Mouse (Mus musculus) midbrain, embryonic 10.5 days (tissue): Measurements from ENCODE around the gene Akap12. TPM values are rescaled to one million over a fixed set of nuclear protein-coding genes. Genes with fewer than 3 reads are reported as not detected.

ENCODE experiments used
- DNase-seq: peaks from one replicate; pipeline ENCODE4 v3.0.0-alpha.2; 2017; ENCODE audit warnings: low spot score
- H3K27ac ChIP-seq: fragments of 300-500 bp; sonication (generic); replicated peaks from 2 replicates; pipeline ENCODE4 v1.5.1; 2016; ENCODE audit warnings: mild to moderate bottlenecking
- H3K27me3 ChIP-seq: fragments of 300-500 bp; sonication (generic); 2 replicates; pipeline ENCODE4 v1.6.1; 2016; ENCODE audit warnings: low read depth, mild to moderate bottlenecking; ENCODE audit not compliant: poor library complexity, severe bottlenecking
- H3K36me3 ChIP-seq: fragments of 300-500 bp; sonication (generic); 2 replicates; pipeline ENCODE4 v1.6.1; 2016; ENCODE audit warnings: mild to moderate bottlenecking, moderate library complexity
- H3K4me1 ChIP-seq: fragments of 300-500 bp; sonication (generic); 2 replicates; pipeline ENCODE4 v1.6.1; 2016
- H3K4me3 ChIP-seq: fragments of 300-500 bp; sonication (generic); 2 replicates; pipeline ENCODE4 v1.5.1; 2016; ENCODE audit warnings: mild to moderate bottlenecking, moderate library complexity
- H3K9me3 ChIP-seq: fragments of 300-500 bp; sonication (generic); replicated peaks from 2 replicates; pipeline ENCODE4 v1.6.1; 2016; ENCODE audit warnings: mild to moderate bottlenecking
- WGBS: fragments of 180-500 bp; shearing (Covaris S2); methylation state at CpG from one replicate; pipeline ENCODE4 v1.1.7; 2016; 5-methylcytosine and 5-hydroxymethylcytosine counted together
- polyA plus RNA-seq: library from polyadenylated mRNA; unstranded; fragments of >200 nt; fragmentation: Nextera tagmentation; extraction: Ambion mirVana; gene quantifications from 2 replicates; pipeline ENCODE4 v1.2.1, GENCODE M21; 2016

The Akap12 gene
- polyA plus RNA-seq, 1 experiment from 2014 or later: 30.9 TPM

DNA sequence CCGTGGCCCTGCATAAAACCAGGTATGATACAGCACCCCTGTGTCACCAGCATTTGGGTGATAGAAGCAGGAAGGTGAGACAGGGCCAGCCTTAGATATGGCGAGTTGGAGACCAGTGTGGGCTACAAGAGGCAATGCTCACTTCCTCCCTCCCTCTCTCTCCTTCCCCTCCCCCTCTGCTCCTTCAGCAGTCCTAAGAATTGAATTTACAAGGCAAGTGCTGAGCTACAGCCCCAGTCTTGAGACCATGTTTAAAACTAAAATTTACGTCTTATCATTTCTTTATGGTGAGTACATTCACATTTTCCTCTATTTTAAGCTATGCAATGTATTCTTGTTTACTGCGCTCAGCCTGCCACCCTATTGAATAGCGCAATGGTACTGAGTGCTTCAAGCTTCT, 5.3 kb upstream of the Akap12 start:
- Histone ChIP-seq H3K4me3 (no peak overlapping the region), H3K27me3 (peaks cover 17% of the 10 kb centered on the region), H3K27ac (no peak overlapping the region), H3K9me3 (no peaks in the 10 kb centered on the region), H3K36me3 (no peaks in the 10 kb centered on the region), H3K4me1 (peaks cover 9% of the 10 kb centered on the region)
- no peak for DNase-seq
- WGBS: 75% methylated on average over 5 of the region's 5 CpGs

- Histone ChIP-seq H3K27me3 (peaks cover 17% of the 10 kb centered on the region), H3K9me3 (no peaks in the 10 kb centered on the region), H3K27ac (no peak overlapping the region), H3K36me3 (no peaks in the 10 kb centered on the region), H3K4me3 (no peak overlapping the region), H3K4me1 (peaks cover 12% of the 10 kb centered on the region)
- no peak for DNase-seq
- WGBS: 76% methylated on average over 9 of the region's 9 CpGs
Observed at GRCm38 (mm10) chr10:4261359-4261952, 4.7 kb upstream of the Akap12 start.

GRCm38 (mm10) chr10:4265641-4266040, 539 bp upstream of the Akap12 start:
- 3% methylated on average over 13 of the region's 13 CpGs for WGBS
- peak overlapping the region; percentile 83 for H3K4me3 ChIP-seq
- peak; percentile 64 for DNase-seq
- H3K4me1 ChIP-seq: peaks cover 19% of the 10 kb centered on the region
- H3K36me3 ChIP-seq: no peaks in the 10 kb centered on the region
- peaks cover 34% of the 10 kb centered on the region for H3K27me3 ChIP-seq
- peak overlapping the region; percentile 90 for H3K27ac ChIP-seq
- no peaks in the 10 kb centered on the region for H3K9me3 ChIP-seq

GRCm38 (mm10) chr10:4266931-4267310, 741 bp downstream of the Akap12 start:
- Histone ChIP-seq H3K36me3 (no peaks in the 10 kb centered on the region), H3K4me3 (peak overlapping the region; percentile 83), H3K4me1 (peaks cover 19% of the 10 kb centered on the region), H3K27me3 (peaks cover 34% of the 10 kb centered on the region), H3K27ac (peak overlapping the region; percentile 90), H3K9me3 (no peaks in the 10 kb centered on the region)
- DNase-seq: peak; percentile 57
- WGBS: 3% methylated on average over 11 of the region's 11 CpGs

DNA sequence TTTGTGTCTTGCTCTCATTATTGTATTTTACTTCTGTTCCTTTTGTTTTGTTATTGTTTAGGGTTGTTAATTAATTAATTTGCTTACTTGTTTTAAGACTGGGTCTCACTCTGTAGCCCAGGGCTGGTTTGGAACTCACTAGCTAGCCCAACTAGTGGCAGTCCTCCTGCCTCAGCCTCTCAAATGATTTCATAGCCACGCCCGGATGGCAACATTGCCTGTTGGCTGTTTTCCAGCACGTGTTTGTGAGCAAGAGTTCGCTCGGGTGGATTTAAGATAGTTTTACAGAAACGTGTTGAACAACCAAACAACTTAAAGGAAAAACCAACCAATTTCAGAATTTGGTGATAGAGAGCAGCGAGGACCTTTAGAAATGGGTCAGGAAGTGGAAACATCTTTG, 1.3 kb downstream of the Akap12 start:
- Histone ChIP-seq H3K27me3 (peaks cover 34% of the 10 kb centered on the region), H3K4me1 (peaks cover 19% of the 10 kb centered on the region), H3K9me3 (no peaks in the 10 kb centered on the region), H3K36me3 (no peaks in the 10 kb centered on the region), H3K27ac (no peak overlapping the region), H3K4me3 (peak overlapping the region; percentile 83)
- no peak for DNase-seq
- WGBS: 83% methylated on average over 7 of the region's 7 CpGs

- Histone ChIP-seq H3K9me3 (no peaks in the 10 kb centered on the region), H3K4me1 (peaks cover 19% of the 10 kb centered on the region), H3K4me3 (no peak overlapping the region), H3K36me3 (no peaks in the 10 kb centered on the region), H3K27ac (no peak overlapping the region), H3K27me3 (peaks cover 34% of the 10 kb centered on the region)
- DNase-seq: no peak
- WGBS: 95% methylated on average over 7 of the region's 7 CpGs
Observed at GRCm38 (mm10) chr10:4268140-4268539, 2.0 kb downstream of the Akap12 start.

- no peaks in the 10 kb centered on the region for H3K36me3 ChIP-seq
- DNase-seq: no peak
Observed at GRCm38 (mm10) chr10:4275572-4275971, 9.4 kb downstream of the Akap12 start.

DNA sequence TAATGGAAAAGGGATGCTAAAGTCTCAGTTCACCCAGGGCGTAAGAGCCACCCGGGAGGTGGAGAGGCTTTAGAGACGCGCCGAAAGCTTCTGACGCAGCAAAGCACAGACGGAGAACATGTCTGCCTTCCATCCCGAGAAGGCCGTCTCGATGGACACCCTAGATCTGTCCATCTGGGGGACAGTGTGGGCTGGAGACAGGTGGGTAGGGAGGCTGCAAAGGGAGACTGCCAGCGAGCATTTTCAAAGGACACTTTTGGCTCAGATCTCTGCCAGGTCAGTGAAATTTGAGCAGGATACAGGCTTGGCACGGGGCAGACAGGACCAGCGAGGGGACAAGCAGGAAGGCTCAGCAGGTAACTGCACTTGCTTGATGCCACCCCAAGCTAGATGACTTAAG, 9.9 kb downstream of the Akap12 start:
- no peak for DNase-seq
- Histone ChIP-seq H3K27ac (no peak overlapping the region), H3K9me3 (no peaks in the 10 kb centered on the region), H3K27me3 (no peaks in the 10 kb centered on the region), H3K4me1 (no peaks in the 10 kb centered on the region), H3K4me3 (no peak overlapping the region), H3K36me3 (no peaks in the 10 kb centered on the region)
- 94% methylated on average over 13 of the region's 13 CpGs for WGBS

More at GRCm38 (mm10) chr10:4275572-4275971, 9.4 kb downstream of the Akap12 start:
- Histone ChIP-seq H3K4me1 (no peaks in the 10 kb centered on the region), H3K27ac (no peak overlapping the region), H3K27me3 (no peaks in the 10 kb centered on the region), H3K9me3 (no peaks in the 10 kb centered on the region), H3K4me3 (no peak overlapping the region)
- WGBS: 93% methylated on average over 10 of the region's 10 CpGs

DNA sequence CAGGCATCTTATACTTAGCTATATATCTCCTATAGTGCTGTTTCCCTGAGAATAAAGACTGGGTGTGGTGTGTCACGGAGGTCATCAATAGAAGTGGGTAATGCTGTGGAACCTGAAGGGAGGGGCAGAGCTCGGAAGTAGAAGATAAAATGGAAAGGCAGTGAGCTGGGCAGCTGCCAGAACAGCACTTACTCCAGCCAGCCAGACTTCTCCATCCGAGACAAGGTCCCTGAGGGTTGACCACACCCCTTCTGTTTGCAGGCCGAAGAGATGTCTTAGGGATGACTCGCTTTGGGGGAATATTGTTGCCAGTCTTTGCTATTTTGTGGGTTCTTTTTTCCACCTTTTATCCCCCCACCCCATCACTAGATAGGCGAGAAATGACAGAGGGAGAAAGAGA, 11.9 kb downstream of the Akap12 start:
- Histone ChIP-seq H3K9me3 (no peaks in the 10 kb centered on the region), H3K4me1 (no peaks in the 10 kb centered on the region), H3K4me3 (no peak overlapping the region), H3K27ac (no peak overlapping the region), H3K27me3 (no peaks in the 10 kb centered on the region), H3K36me3 (no peaks in the 10 kb centered on the region)
- no peak for DNase-seq
- WGBS: 75% methylated on average over 6 of the region's 6 CpGs

DNA sequence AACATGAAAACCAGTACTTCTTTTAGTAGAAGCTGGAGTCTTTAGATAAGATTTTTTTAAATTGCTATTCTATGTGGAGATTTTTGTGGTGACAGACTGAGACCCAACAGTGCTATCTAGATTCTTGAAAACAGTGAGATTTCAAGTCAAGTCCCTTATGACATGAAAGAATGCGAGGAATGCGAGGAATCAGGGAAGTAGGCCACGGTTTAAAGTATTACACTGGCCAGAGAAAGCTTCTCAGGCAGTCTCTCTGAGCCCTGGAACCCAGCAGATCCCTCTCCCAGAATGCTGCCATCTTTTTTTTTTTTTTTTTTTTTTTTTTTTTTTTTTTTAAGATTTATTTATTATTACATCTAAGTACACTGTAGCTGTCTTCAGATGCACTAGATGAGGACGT, 16.2 kb downstream of the Akap12 start:
- Histone ChIP-seq H3K9me3 (no peaks in the 10 kb centered on the region; the same call in 1 of the 2 replicates), H3K4me1 (no peaks in the 10 kb centered on the region), H3K27ac (no peak overlapping the region), H3K27me3 (no peaks in the 10 kb centered on the region), H3K4me3 (no peak overlapping the region), H3K36me3 (no peaks in the 10 kb centered on the region)
- 56% methylated on average over 4 of the region's 4 CpGs for WGBS
- no peak for DNase-seq

GRCm38 (mm10) chr10:4284781-4285180, 18.6 kb downstream of the Akap12 start:
- Histone ChIP-seq H3K27me3 (no peaks in the 10 kb centered on the region), H3K4me1 (0 out of 2 replicates have a peak, but pooled peaks cover under 1% of the 10 kb centered on the region), H3K4me3 (no peak overlapping the region), H3K27ac (no peak overlapping the region), H3K36me3 (no peaks in the 10 kb centered on the region), H3K9me3 (no peaks in the 10 kb centered on the region; the same call in 1 of the 2 replicates)
- no peak for DNase-seq
- WGBS: 84% methylated on average over 1 of the region's 1 CpGs

DNA sequence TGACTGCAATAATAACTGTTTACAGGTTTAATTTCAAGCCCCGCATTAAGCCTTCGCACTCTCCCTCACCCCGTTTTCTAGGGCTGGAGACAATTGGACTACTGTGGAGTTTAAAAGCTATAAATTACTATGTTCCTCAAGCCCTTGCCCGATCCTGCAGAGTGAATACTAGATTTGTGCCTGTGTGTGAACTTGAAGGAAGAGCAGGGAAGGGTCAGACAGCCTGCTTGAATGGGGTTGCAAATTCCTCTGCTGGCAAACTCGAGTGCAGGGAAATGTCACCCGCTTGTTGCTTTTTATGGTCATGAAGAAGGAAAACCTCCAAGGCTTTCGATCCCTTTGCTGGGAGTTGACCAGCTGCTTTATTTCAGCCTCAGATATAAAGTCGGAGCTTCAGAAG, 19.6 kb downstream of the Akap12 start:
- WGBS: 86% methylated on average over 8 of the region's 8 CpGs
- 0 out of 2 replicates have a peak, but pooled peaks cover 3% of the 10 kb centered on the region for H3K4me1 ChIP-seq
- no peaks in the 10 kb centered on the region for H3K27me3 ChIP-seq
- no peak overlapping the region for H3K4me3 ChIP-seq
- no peaks in the 10 kb centered on the region; the same call in 1 of the 2 replicates for H3K9me3 ChIP-seq
- H3K27ac ChIP-seq: no peak overlapping the region
- no peaks in the 10 kb centered on the region for H3K36me3 ChIP-seq
- no peak for DNase-seq

DNA sequence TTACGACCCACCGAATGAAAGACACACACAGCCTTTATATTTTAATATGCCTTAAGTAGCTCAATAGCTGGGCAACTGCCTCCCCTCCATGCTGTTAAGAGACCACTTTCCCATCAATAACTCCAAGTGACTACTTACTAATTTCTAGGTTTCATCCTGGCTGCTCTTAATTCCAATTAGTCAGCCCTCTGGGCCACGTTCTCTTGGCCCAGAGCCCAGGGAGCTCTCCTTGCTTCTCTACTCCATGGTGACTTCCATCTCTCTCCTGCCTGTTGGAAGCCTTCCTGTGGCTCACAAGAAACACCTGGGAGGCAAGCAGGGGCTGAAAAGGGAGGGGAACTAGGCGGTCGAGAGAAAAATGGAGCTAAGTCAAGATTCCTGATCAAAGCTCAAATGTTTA, 23.0 kb downstream of the Akap12 start:
- Histone ChIP-seq H3K27ac (no peak overlapping the region), H3K4me3 (no peak overlapping the region), H3K27me3 (no peaks in the 10 kb centered on the region), H3K9me3 (no peaks in the 10 kb centered on the region; the same call in 1 of the 2 replicates), H3K36me3 (no peaks in the 10 kb centered on the region), H3K4me1 (0 out of 2 replicates have a peak, but pooled peaks cover 3% of the 10 kb centered on the region)
- no peak for DNase-seq
- 68% methylated on average over 5 of the region's 5 CpGs for WGBS
